Mouse (Mus musculus) forebrain, embryonic 13.5 days (tissue): ENCODE measurements at regions not wholly inside any gene's neighbourhood (a gene's known extent, or its start where the extent isn't known, plus 50 kb on each side); places are given as distances from the start of the nearest gene placed in this dataset.

Experiments used
- ATAC-seq: fragments of 200-750 bp; cut with Nextera tagmentation; 2 replicates; pipeline ENCODE4 v1.8.0; 2017
- H3K27ac ChIP-seq: fragments of 300-500 bp; sonication (generic); 2 replicates; pipeline ENCODE4 v1.5.1; 2015; ENCODE audit warnings: inconsistent platforms, mild to moderate bottlenecking, moderate library complexity
- H3K27me3 ChIP-seq: fragments of 300-500 bp; sonication (generic); 2 replicates; pipeline ENCODE4 v1.6.1; 2015; ENCODE audit warnings: mild to moderate bottlenecking, inconsistent platforms
- H3K36me3 ChIP-seq: fragments of 300-500 bp; sonication (generic); 2 replicates; pipeline ENCODE4 v1.6.1; 2015; ENCODE audit warnings: mild to moderate bottlenecking, inconsistent platforms; ENCODE audit not compliant: poor library complexity, severe bottlenecking
- H3K4me1 ChIP-seq: fragments of 300-500 bp; sonication (generic); 2 replicates; pipeline ENCODE4 v1.6.1; 2015; ENCODE audit warnings: inconsistent platforms
- H3K4me2 ChIP-seq: fragments of 300-500 bp; sonication (generic); 2 replicates; pipeline ENCODE4 v1.6.1; 2015; ENCODE audit warnings: inconsistent platforms, mild to moderate bottlenecking, moderate library complexity
- H3K4me3 ChIP-seq: fragments of 300-500 bp; sonication (generic); 2 replicates; pipeline ENCODE4 v1.5.1; 2015; ENCODE audit warnings: mild to moderate bottlenecking, inconsistent platforms
- H3K9ac ChIP-seq: fragments of 300-500 bp; sonication (generic); 2 replicates; pipeline ENCODE4 v1.6.1; 2015; ENCODE audit warnings: mild to moderate bottlenecking, inconsistent platforms
- H3K9me3 ChIP-seq: fragments of 300-500 bp; sonication (generic); replicated peaks from 2 replicates; pipeline ENCODE4 v1.6.1; 2016; ENCODE audit warnings: inconsistent platforms
- WGBS: fragments of 180-500 bp; shearing (Covaris S2); methylation state at CpG from one replicate; pipeline ENCODE4 v1.1.7; 2015; 5-methylcytosine and 5-hydroxymethylcytosine counted together

GRCm38 (mm10) chr14:47863701-47864100, 215.5 kb downstream of the Ktn1 start:
- Histone ChIP-seq H3K9ac (no peak overlapping the region), H3K36me3 (no peaks in the 10 kb centered on the region), H3K27ac (peak overlapping the region; percentile 31; the same call in 1 of the 2 replicates), H3K4me3 (no peak overlapping the region), H3K27me3 (no peaks in the 10 kb centered on the region), H3K4me1 (peaks cover 8% of the 10 kb centered on the region; the same call in 1 of the 2 replicates), H3K4me2 (no peak overlapping the region), H3K9me3 (peaks cover 7% of the 10 kb centered on the region; the same call in 1 of the 2 replicates)
- no peak for ATAC-seq
- WGBS = 77% methylated on average over 6 of the region's 6 CpGs

- 90% methylated on average over 2 of the region's 2 CpGs for WGBS
- ATAC-seq = no peak
Measured at GRCm38 (mm10) chr14:47867017-47867416, 218.8 kb downstream of the Ktn1 start.

GRCm38 (mm10) chr14:47868258-47868780, 220.1 kb downstream of the Ktn1 start:
- no peaks in the 10 kb centered on the region for H3K27me3 ChIP-seq
- peaks cover 4% of the 10 kb centered on the region; the same call in 1 of the 2 replicates for H3K4me1 ChIP-seq
- H3K4me3 ChIP-seq = no peak overlapping the region
- no peaks in the 10 kb centered on the region for H3K36me3 ChIP-seq
- no peak overlapping the region for H3K4me2 ChIP-seq
- H3K27ac ChIP-seq = no peak overlapping the region
- ATAC-seq = no peak
- 90% methylated on average over 3 of the region's 3 CpGs for WGBS
- H3K9me3 ChIP-seq = no peaks in the 10 kb centered on the region
- H3K9ac ChIP-seq = no peak overlapping the region

More at GRCm38 (mm10) chr14:47867017-47867416, 218.8 kb downstream of the Ktn1 start:
- Histone ChIP-seq H3K4me1 (peaks cover 8% of the 10 kb centered on the region; the same call in 1 of the 2 replicates), H3K36me3 (no peaks in the 10 kb centered on the region), H3K27ac (no peak overlapping the region), H3K4me3 (no peak overlapping the region), H3K27me3 (no peaks in the 10 kb centered on the region), H3K9ac (no peak overlapping the region), H3K4me2 (no peak overlapping the region), H3K9me3 (peaks cover 2% of the 10 kb centered on the region; the same call in 1 of the 2 replicates)

DNA sequence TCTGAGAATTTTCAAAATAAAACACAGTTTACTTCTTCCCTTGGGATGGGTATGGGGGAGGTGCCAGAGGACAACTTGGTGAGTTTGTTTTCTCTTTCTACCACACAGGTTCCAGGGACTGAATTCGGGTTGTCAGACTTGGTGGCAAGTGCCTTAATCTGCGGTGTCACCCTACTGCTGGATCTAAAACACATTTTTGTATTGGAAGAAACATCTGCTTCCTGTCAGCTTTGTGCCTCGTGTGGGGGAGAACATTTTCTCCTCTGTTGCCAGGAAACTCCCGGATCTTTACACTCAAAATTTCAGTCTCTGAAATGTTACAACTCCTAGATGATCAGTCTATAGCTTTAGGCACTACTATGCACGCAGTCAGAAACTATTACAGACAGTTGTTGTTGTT, 228.3 kb downstream of the Ktn1 start:
- H3K4me3 ChIP-seq = no peak overlapping the region
- peaks cover 3% of the 10 kb centered on the region; the same call in 1 of the 2 replicates for H3K9me3 ChIP-seq

DNA sequence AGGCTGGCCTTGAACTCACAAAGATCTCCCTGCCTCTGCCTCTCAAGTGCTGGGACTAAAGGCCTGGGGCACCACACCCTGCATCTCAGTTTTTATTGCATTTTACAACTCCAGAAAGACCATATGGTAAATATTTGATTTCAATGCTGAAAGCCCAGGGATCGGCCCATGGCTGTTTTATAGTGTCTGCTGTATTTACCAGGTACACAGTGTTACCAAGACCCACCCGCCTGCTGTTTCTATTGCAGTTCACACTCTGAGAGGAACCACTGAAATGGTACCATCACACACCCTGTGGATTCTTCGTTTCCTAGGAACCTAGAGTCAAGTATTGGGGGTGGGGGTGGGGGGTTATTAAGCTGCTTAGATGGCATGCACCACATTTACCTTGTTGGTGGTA, 228.9 kb downstream of the Ktn1 start:
- H3K36me3 ChIP-seq = no peaks in the 10 kb centered on the region

More for the DNA sequence above, 228.3 kb downstream of the Ktn1 start:
- H3K36me3 ChIP-seq = no peaks in the 10 kb centered on the region
- no peak overlapping the region for H3K9ac ChIP-seq
- ATAC-seq = no peak
- 84% methylated on average over 5 of the region's 5 CpGs for WGBS
- H3K27me3 ChIP-seq = no peaks in the 10 kb centered on the region
- H3K4me1 ChIP-seq = no peaks in the 10 kb centered on the region
- H3K4me2 ChIP-seq = no peak overlapping the region
- no peak overlapping the region for H3K27ac ChIP-seq

GRCm38 (mm10) chr14:47877771-47878443, 229.7 kb downstream of the Ktn1 start:
- Histone ChIP-seq H3K27me3 (no peaks in the 10 kb centered on the region), H3K9me3 (peaks cover 3% of the 10 kb centered on the region; the same call in 1 of the 2 replicates), H3K27ac (no peak overlapping the region), H3K9ac (no peak overlapping the region), H3K4me1 (no peaks in the 10 kb centered on the region), H3K36me3 (no peaks in the 10 kb centered on the region), H3K4me2 (no peak overlapping the region), H3K4me3 (no peak overlapping the region)
- WGBS = 96% methylated on average over 5 of the region's 5 CpGs
- no peak for ATAC-seq

More for the DNA sequence above, 228.9 kb downstream of the Ktn1 start:
- 91% methylated on average over 3 of the region's 3 CpGs for WGBS
- H3K4me2 ChIP-seq = no peak overlapping the region
- ATAC-seq = no peak
- H3K9ac ChIP-seq = no peak overlapping the region
- no peaks in the 10 kb centered on the region for H3K4me1 ChIP-seq
- H3K27ac ChIP-seq = no peak overlapping the region
- H3K9me3 ChIP-seq = peaks cover 3% of the 10 kb centered on the region; the same call in 1 of the 2 replicates
- H3K27me3 ChIP-seq = no peaks in the 10 kb centered on the region
- no peak overlapping the region for H3K4me3 ChIP-seq

- Histone ChIP-seq H3K27me3 (no peaks in the 10 kb centered on the region), H3K9ac (no peak overlapping the region), H3K27ac (no peak overlapping the region), H3K9me3 (peaks cover 3% of the 10 kb centered on the region; the same call in 1 of the 2 replicates), H3K4me3 (no peak overlapping the region), H3K4me2 (no peak overlapping the region), H3K4me1 (peaks cover 15% of the 10 kb centered on the region), H3K36me3 (no peaks in the 10 kb centered on the region)
- 65% methylated on average over 3 of the region's 3 CpGs for WGBS
- peak; percentile 43 for ATAC-seq
Measured at GRCm38 (mm10) chr14:47885326-47885725, 235.3 kb upstream of the Peli2 start.

DNA sequence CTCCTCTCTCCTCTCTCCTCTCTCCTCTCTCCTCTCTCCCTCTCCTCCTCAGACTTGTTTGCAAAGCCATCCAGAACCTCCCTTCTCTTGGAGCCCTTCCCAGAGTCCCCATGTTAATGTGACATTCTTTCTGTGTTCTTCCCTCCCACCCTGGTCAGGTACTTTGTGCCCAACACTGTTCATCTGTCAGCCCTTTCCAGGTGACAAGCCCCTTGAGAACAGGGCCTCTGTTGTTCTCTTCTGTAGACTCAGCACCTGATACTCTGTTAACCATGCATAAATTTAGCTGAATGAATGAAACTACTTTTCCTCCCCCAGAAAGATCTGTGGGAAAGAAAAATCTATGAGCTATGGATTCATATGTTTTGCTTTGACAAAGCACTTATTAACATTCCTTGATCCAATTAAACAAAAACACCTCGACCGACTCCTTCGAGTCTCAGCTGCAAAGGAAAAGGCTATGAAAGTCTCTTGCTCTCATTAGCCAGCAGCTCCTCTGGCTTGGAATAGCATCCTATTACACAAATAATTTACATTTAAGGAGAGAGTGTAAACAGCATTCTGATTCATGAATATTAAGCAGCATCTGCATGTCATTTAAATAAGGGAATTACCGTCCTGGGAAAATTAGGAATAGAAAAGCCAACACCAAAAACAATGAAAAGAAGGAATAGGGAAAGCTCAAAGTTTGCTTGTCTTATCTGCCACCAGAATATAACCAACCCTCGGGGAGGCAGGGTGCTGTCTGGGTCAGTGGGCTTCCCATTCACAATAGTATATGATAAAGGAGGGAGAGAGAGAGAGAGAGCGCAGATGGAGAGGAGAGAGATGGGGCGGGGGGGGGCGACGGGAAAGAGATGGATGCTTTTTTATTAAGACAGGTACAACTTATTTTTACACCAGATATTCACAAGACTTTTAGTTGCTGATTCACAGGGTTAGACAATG, 230.1 kb upstream of the Peli2 start:
- 41% methylated on average over 9 of the region's 9 CpGs for WGBS
- no peaks in the 10 kb centered on the region for H3K9me3 ChIP-seq
- peak; percentile 91 for ATAC-seq
- no peak overlapping the region for H3K9ac ChIP-seq
- H3K4me1 ChIP-seq = peaks cover 29% of the 10 kb centered on the region
- H3K4me2 ChIP-seq = no peak overlapping the region
- no peaks in the 10 kb centered on the region for H3K27me3 ChIP-seq
- H3K27ac ChIP-seq = peak overlapping the region; percentile 65
- H3K4me3 ChIP-seq = no peak overlapping the region
- H3K36me3 ChIP-seq = no peaks in the 10 kb centered on the region

GRCm38 (mm10) chr14:47896581-47896980, 224.0 kb upstream of the Peli2 start:
- H3K4me3 ChIP-seq = no peak overlapping the region
- H3K27me3 ChIP-seq = no peaks in the 10 kb centered on the region
- no peak overlapping the region for H3K9ac ChIP-seq
- H3K9me3 ChIP-seq = no peaks in the 10 kb centered on the region
- no peaks in the 10 kb centered on the region for H3K36me3 ChIP-seq
- WGBS = 90% methylated on average over 3 of the region's 3 CpGs
- H3K27ac ChIP-seq = no peak overlapping the region
- peaks cover 7% of the 10 kb centered on the region; the same call in 1 of the 2 replicates for H3K4me1 ChIP-seq
- H3K4me2 ChIP-seq = no peak overlapping the region
- ATAC-seq = no peak

DNA sequence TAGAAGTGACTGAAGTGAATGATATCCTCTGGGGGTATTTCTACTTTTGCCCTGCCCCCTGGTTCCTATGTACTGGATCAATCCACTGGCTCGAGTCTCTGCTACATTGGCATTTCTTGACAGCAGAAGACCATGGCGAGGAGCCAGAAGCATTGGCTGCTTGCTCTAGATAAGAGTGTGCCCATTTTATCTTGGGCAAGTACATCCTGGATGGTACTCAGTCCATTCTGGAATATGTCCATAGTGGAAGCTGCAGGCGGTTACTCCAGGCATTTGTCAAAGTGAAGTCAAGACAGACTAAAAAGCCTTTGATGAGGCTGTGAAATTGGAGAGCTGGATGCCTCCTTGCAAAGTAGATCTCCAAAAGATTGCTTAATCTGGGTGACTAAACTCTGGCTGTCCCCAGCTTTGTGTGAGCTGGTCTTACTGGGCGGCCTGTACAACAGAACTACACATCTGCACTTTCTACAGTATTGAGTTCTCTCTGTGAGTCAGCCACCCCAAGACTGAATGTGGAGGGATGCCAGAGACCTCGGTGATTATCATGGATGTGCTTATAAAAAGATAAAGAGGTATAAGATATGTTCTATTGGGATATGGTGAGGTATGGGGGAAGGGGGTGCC, 222.6 kb upstream of the Peli2 start:
- H3K9ac ChIP-seq = no peak overlapping the region
- WGBS = 92% methylated on average over 5 of the region's 5 CpGs
- H3K4me3 ChIP-seq = no peak overlapping the region
- H3K27ac ChIP-seq = no peak overlapping the region
- no peaks in the 10 kb centered on the region for H3K27me3 ChIP-seq
- H3K36me3 ChIP-seq = no peaks in the 10 kb centered on the region
- H3K9me3 ChIP-seq = no peaks in the 10 kb centered on the region
- ATAC-seq = no peak
- H3K4me1 ChIP-seq = no peaks in the 10 kb centered on the region
- no peak overlapping the region for H3K4me2 ChIP-seq

DNA sequence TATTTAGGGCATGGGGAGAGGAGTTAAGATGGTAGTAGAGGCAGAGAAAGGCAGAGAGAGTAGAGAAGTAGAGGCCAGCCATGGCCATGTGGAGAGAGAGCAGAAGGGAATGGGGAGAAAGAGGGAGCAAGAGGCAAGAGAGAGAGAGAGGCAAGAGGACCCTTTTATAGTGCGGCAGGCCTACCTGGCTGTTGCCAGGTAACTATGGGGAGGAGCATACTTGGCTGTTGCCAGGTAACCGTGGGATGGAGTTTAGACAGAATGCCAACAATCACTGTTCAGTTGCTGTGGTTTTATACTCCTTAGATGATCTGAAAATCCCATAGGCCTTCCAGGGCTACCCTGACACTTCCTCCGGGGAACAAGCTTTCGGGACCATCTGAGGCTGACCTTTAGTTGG, 222.0 kb upstream of the Peli2 start:
- no peak for ATAC-seq
- no peak overlapping the region for H3K4me2 ChIP-seq
- no peaks in the 10 kb centered on the region for H3K9me3 ChIP-seq
- H3K36me3 ChIP-seq = no peaks in the 10 kb centered on the region
- no peak overlapping the region for H3K27ac ChIP-seq
- H3K4me1 ChIP-seq = no peaks in the 10 kb centered on the region
- 90% methylated on average over 4 of the region's 4 CpGs for WGBS
- H3K4me3 ChIP-seq = no peak overlapping the region
- no peak overlapping the region for H3K9ac ChIP-seq
- no peaks in the 10 kb centered on the region for H3K27me3 ChIP-seq
